Mouse (Mus musculus) retina, postnatal 7 days (tissue): ENCODE measurements at regions not wholly inside any gene's neighbourhood (a gene's known extent, or its start where the extent isn't known, plus 50 kb on each side); places are given as distances from the start of the nearest gene placed in this dataset.

Experiments
- DNase-seq: peaks from one replicate; pipeline ENCODE4 v3.0.0-alpha.2; 2012; ENCODE audit warnings: low read depth, low spot score

DNA sequence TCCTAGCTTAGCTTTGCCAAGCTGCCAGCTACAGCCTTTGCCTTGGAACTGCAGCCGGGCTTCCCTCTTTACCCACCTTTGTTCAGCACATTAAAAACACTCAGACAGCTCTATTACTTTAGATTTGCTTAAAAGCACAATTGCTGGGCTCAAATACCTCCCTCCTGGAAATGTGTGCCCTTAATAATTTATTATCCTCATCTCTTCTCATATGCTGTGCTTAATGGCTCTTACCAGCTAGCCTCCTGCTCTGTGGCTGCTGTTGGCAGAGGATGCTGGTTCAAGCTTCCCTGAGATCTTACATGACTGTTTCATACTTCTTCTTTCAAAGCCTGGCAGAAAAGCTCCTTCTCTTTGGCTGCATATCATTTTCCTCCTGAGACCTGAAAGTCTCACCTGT, 378.1 kb upstream of the Cdh19 start:
- no peak for DNase-seq

DNA sequence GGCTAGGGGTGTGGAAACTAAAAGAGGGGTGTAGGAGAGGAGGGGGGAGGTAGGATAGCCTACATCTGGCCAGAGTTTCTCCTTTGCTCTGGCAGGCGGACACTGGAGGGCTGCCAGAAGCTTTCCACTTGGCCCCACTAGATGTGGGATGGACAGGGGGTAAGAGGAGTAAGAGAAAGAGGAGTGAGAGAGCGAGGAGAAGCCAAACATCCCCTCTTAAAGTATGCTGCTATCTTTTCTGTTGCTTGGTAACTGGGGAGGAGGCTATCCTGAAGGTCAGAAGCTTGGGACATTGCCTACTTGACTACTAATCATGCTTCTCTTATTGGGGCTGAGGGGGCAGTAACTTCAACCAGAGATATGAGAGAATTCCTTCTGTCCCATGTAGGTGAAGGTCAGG, 360.5 kb upstream of the Cdh19 start:
- no peak for DNase-seq

DNA sequence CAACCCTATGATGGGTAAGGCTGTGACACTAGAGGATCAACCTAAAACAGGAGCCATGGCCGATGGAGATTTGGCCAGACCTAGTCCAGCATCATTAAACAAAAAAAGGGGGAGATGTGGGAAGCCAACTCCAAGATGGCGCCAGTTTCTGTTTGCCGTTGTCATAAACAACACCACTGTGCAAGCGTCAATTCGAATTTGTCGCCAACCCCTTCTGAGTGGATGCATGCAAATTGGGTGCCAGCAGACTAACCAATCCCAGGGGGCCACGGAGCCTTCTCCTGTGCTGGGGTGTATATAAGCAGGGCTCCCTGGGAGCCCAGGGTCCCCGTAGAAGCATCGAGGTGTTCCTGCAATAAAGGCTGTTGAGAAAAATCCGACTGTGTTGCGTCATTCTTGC, 324.9 kb upstream of the Cdh19 start:
- DNase-seq: no peak

GRCm38 (mm10) chr1:111286385-111286784, 309.0 kb upstream of the Cdh19 start:
- no peak for DNase-seq

GRCm38 (mm10) chr1:111285916-111286315, 308.5 kb upstream of the Cdh19 start:
- DNase-seq: no peak

GRCm38 (mm10) chr1:111242814-111243213, 265.4 kb upstream of the Cdh19 start:
- no peak for DNase-seq

GRCm38 (mm10) chr1:111242344-111242743, 265.0 kb upstream of the Cdh19 start:
- peak; percentile 0 for DNase-seq
